Mouse (Mus musculus) ES-E14 (cell line): ENCODE data around the gene Fam122a. TPM values are rescaled to one million over a fixed set of nuclear protein-coding genes. Genes with fewer than 3 reads are reported as not detected.

Source experiments
- DNase-seq: peaks from one replicate; pipeline ENCODE4 v3.0.0-alpha.2; 2013; ENCODE audit warnings: low read depth, low spot score
- H3K27ac ChIP-seq: 2 replicates; pipeline ENCODE4 v1.5.1; 2012; ENCODE audit warnings: low read depth, mild to moderate bottlenecking, low read length, moderate library complexity, mixed read lengths; ENCODE audit not compliant: poor library complexity, insufficient read depth, severe bottlenecking
- H3K36me3 ChIP-seq: 2 replicates; pipeline ENCODE4 v1.6.1; 2012; ENCODE audit warnings: mild to moderate bottlenecking, low read length, moderate library complexity, mixed read lengths; ENCODE audit not compliant: control insufficient read depth, poor library complexity, insufficient read depth, severe bottlenecking
- H3K4me1 ChIP-seq, 2 experiments: fragments of 150-350 bp in 1 of 2; sonication (generic) in 1 of 2; 2 replicates each; pipeline ENCODE4 v1.6.1; 2012; ENCODE audit warnings: low read length in 2 of 2, mild to moderate bottlenecking in 1 of 2, mixed read lengths in 1 of 2; ENCODE audit not compliant: control insufficient read depth in 2 of 2, insufficient read depth in 2 of 2, poor library complexity in 1 of 2
- H3K4me3 ChIP-seq, 2 experiments: fragments of 150-350 bp in 1 of 2; sonication (generic) in 1 of 2; 2 replicates each; pipeline ENCODE4 v1.5.1; 2012; ENCODE audit warnings: low read length in 2 of 2, low read depth in 1 of 2, mild to moderate bottlenecking in 1 of 2, mixed read lengths in 1 of 2; ENCODE audit not compliant: insufficient read depth in 1 of 2, poor library complexity in 1 of 2, severe bottlenecking in 1 of 2
- H3K9ac ChIP-seq: 2 replicates; pipeline ENCODE4 v1.6.1; 2012; ENCODE audit warnings: low read depth, mild to moderate bottlenecking, low read length, mixed read lengths; ENCODE audit not compliant: poor library complexity, insufficient read depth, severe bottlenecking
- H3K9me3 ChIP-seq: fragments of 150-350 bp; sonication (generic); 2 replicates; pipeline ENCODE4 v1.6.1; 2012; ENCODE audit warnings: low read depth, mild to moderate bottlenecking, low read length; ENCODE audit not compliant: control insufficient read depth, insufficient read depth
- CHD2 ChIP-seq: IDR thresholded peaks from 2 replicates; pipeline ENCODE4 v1.6.1; 2014; ENCODE audit warnings: mild to moderate bottlenecking, low read depth, low read length, inconsistent platforms
- HCFC1 ChIP-seq: IDR thresholded peaks from 2 replicates; pipeline ENCODE4 v1.6.1; 2012; ENCODE audit warnings: low read length, inconsistent platforms, borderline replicate concordance; ENCODE audit not compliant: insufficient read depth
- MAFK ChIP-seq: IDR thresholded peaks from 2 replicates; pipeline ENCODE4 v1.6.1; 2014; ENCODE audit warnings: mild to moderate bottlenecking, low read depth, low read length, inconsistent platforms; ENCODE audit not compliant: insufficient read depth
- ZC3H11A ChIP-seq: IDR thresholded peaks from 2 replicates; pipeline ENCODE4 v1.6.1; 2012; ENCODE audit warnings: low read depth, mild to moderate bottlenecking, inconsistent platforms, low read length, borderline replicate concordance
- ZNF384 ChIP-seq: IDR thresholded peaks from 2 replicates; pipeline ENCODE4 v1.6.1; 2012; ENCODE audit warnings: low read depth, low read length, inconsistent platforms
- in situ Hi-C, 2 experiments: fragments of 600-800 bp; cut with MboI; formaldehyde crosslinking; loops; one replicate each; pipeline ENCODE4 v1.15.1; 2025; ENCODE audit warnings: low sequenced_read_pairs in 2 of 2, inconsistent platforms in 1 of 2; ENCODE audit not compliant: unreplicated experiment in 2 of 2
- total RNA-seq: library from RNA; depleted of rRNA; stranded (reverse); fragments of 300-350 nt; gene quantifications from 2 replicates; pipeline ENCODE4 v1.2.3, GENCODE M21; 2012

Fam122a gene
- total RNA-seq, 1 experiment, result 2.4 TPM

DNA sequence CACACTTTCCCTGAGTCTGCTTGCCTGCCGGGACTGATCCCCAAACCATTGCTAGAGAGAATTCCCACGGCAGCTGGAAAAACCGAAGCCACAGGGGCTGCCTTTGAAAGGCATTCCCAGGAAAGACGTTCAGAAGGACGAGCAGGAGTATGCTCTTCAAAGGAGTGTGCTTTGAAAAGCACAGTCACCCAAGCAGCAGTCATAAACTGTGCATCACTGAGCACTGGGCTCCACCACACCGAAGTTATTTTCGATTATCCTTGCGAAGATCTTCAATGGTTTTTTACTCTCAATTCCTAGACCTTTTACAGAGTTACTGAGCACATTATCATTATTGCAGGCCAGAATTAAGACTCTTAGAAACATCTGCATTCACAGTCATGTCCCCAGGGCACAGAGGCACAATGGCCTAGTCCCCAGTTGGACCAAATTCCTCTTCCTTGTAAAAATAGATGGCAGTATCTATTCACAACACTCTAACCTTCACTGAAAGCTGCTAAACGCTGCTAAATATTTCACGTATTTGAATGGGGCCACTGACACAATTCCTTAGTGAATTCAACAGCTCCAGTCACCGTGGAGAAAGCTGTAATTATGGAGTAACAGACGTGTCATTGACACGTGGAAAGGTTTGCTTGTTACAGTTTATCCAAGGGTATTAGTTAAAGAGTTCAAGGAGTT is 31.1 kb upstream of the Fam122a start:
- H3K4me3 ChIP-seq, result no peak overlapping the region
- in situ Hi-C loops, result no loop called here
- H3K9me3 ChIP-seq, result no peaks in the 10 kb centered on the region
- DNase-seq, result no peak
- TF ChIP-seq ZNF384 (no peak), HCFC1 (no peak), MAFK (no peak), ZC3H11A (no peak), CHD2 (no peak)
- H3K36me3 ChIP-seq, result no peaks in the 10 kb centered on the region
- H3K27ac ChIP-seq, result no peak overlapping the region
- H3K9ac ChIP-seq, result no peak overlapping the region
- H3K4me1 ChIP-seq, result no peaks in the 10 kb centered on the region

DNA sequence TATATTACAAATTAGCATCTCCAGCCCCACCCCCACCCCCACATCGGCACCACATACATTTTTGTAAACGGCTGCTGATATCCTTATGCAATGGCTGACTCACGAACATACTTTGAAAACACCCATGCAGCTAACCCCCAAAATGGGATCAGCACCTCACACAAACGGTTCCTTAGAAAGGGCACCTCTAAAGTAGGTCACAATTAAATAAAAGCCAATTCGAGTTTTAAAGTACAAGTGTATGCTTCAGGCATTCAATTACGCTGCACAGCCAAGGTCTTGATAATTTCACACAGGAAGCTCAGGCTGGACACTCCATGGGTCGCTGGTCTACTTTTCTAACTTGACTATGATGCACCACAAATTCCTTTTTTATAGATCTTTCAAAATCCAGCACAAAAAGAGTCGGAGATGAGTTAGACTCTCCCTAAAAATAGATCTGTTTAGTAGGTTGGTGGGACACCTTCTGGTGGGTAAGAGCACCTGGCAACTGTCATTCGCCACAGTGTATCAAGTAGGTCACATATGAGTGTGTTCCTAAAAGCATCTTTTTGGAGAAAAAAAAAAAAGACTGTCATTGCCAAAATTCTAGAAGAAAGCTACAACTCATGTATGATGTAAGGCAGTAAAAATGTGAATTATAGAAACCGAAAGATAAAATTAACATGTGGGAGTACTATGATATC is 25.7 kb upstream of the Fam122a start:
- in situ Hi-C loops, result no loop called here
- H3K27ac ChIP-seq, result no peak overlapping the region
- no peaks in the 10 kb centered on the region for H3K9me3 ChIP-seq
- no peak for DNase-seq
- H3K4me3 ChIP-seq, result no peak overlapping the region
- H3K4me1 ChIP-seq, result peaks cover 0 to 5% of the 10 kb centered on the region in 2 experiments; a peak in 1 of 4 replicates
- TF ChIP-seq CHD2 (no peak), ZC3H11A (no peak), ZNF384 (no peak), MAFK (no peak), HCFC1 (no peak)
- H3K36me3 ChIP-seq, result no peaks in the 10 kb centered on the region
- H3K9ac ChIP-seq, result no peak overlapping the region

DNA sequence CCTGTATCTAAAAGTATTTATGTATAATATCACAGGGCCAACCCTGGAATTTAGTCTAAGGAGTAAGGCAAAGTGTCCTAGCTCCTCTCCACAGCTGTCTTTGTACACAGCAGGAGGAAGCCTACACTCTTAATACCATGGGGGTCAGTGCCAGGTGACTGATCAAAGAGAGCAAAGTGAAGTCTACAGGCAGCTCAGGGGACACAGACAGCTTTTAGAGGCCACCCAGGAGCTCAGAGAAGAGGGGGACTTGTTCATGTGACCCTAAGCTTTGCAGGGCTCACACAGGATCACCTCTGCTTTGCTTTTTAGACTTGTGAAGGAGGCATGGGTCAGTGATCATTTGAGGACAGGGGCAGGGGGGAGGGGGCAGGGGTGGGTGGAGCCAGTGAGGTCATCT is 24.4 kb upstream of the Fam122a start:
- Histone ChIP-seq H3K4me3 (no peak overlapping the region), H3K36me3 (no peaks in the 10 kb centered on the region), H3K9ac (no peak overlapping the region), H3K9me3 (no peaks in the 10 kb centered on the region), H3K27ac (no peak overlapping the region), H3K4me1 (peaks cover 0 to 5% of the 10 kb centered on the region in 2 experiments; a peak in 1 of 4 replicates)
- TF ChIP-seq ZC3H11A (no peak), CHD2 (no peak), MAFK (no peak), HCFC1 (no peak), ZNF384 (no peak)
- DNase-seq, result no peak
- in situ Hi-C loops, result no loop called here

DNA sequence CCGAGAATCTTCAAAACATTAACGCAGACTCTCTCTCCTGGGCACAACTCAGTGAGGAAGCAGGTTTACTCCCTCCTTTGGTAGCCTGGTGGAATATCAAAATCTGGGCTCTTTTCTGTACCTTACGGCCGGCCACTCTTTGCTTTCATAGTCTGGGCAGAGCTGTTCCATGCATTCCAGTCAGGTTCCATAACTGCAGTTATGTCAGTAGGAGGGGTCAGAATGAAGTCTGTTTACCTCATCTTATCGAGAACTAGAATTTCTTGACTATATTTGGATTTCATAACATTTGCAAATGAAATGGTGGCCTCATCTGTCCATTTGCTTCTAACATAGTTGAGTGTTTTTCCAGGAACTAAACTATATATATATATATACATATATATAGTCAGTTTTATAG is 23.3 kb upstream of the Fam122a start:
- Histone ChIP-seq H3K36me3 (no peaks in the 10 kb centered on the region), H3K27ac (no peak overlapping the region), H3K9me3 (no peaks in the 10 kb centered on the region), H3K9ac (no peak overlapping the region), H3K4me1 (peaks cover 0 to 6% of the 10 kb centered on the region in 2 experiments; a peak in 1 of 4 replicates), H3K4me3 (no peak overlapping the region)
- in situ Hi-C loops, result no loop called here
- no peak for DNase-seq
- TF ChIP-seq CHD2, result no peak
- no peak for TF ChIP-seq ZNF384
